Comparison of ENCODE assay signal across 20 mouse cellular contexts in the genomic region with DNA sequence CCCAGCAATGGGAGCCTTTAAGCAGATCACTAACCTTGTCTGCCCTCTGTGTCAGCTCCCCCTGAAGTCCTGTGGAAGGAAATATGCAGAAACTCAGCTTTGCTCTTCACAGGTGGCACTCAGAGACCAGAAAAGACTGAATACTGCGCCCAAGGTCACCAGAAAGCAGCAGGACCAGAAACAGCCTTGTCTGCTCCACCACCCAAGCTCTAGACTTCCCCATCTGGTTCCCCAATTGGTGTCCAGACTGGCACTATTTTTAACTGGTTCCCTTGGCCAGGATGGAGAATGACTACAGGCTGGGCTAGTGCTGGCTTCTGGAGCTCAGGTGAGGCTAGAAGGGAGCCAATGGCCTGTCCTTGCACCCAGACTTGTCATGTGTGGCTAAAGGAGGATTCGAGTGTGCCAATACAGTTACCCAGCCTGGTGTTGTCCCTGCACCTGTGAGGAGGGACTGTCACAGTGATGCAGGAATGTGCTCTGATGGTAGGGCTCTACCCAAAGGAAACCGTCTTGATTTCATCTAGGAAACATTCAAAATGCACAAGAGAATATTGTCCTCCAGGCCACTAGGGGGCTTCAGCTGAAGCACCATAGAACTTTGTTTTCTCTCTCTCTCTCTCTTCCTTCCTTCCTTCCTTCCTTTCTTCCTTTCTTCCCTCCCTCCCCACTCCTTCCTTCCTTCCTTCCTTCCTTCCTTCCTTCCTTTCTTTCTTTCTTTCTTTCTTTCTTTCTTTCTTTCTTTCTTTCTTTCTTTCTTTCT. TPM values are rescaled to one million over a fixed set of nuclear protein-coding genes. Genes with fewer than 3 reads are reported as not detected.
DNase-seq lines count a peak whose midpoint lies in the region; ATAC-seq and TF ChIP-seq lines count a peak whose summit lies in the region.
"Had no signal": no experiment of that assay in that cellular context is flagged by ENCODE, and none has a peak within 500 bp of the region (broad histone marks: within the 10 kb centered on the region; RNA-seq: fewer than 3 reads in every experiment).

No protein-coding gene starts in this region.

- H3K9me3 ChIP-seq in lung, embryonic 14.5 days (ENCODE audit: low read depth, low read length), result no peaks in the 10 kb centered on the region; the same call in 1 of the 2 replicates
- no peaks in the 10 kb centered on the region for H3K9me3 ChIP-seq in stomach, postnatal 0 days (ENCODE audit: control insufficient read depth, low read length)
- H3K9me3 ChIP-seq: hindbrain, embryonic 10.5 days; limb, embryonic 10.5 days; liver, embryonic 15.5 days; midbrain, embryonic 12.5 days; stomach, embryonic 15.5 days had no signal

- H3K27ac ChIP-seq in lung, embryonic 14.5 days (ENCODE audit: low read depth), result no peak overlapping the region
- no peak overlapping the region for H3K27ac ChIP-seq in stomach, postnatal 0 days (replicated peaks)
- H3K27ac ChIP-seq: hindbrain, embryonic 10.5 days; limb, embryonic 10.5 days; liver, embryonic 15.5 days; macrophage; midbrain, embryonic 12.5 days; stomach, embryonic 15.5 days had no signal

- WGBS in lung, embryonic 14.5 days, result 75% methylated on average over 3 of the region's 3 CpGs
- WGBS in stomach, postnatal 0 days, result 81% methylated on average over 3 of the region's 3 CpGs

- H3K4me2 ChIP-seq in lung, embryonic 14.5 days, result no peak overlapping the region
- no peak overlapping the region for H3K4me2 ChIP-seq in stomach, postnatal 0 days (replicated peaks; ENCODE audit: low read depth)
- H3K4me2 ChIP-seq: liver, embryonic 15.5 days; midbrain, embryonic 12.5 days; stomach, embryonic 15.5 days had no signal

- no peak overlapping the region for H3K9ac ChIP-seq in lung, embryonic 14.5 days
- H3K9ac ChIP-seq in stomach, postnatal 0 days (ENCODE audit: low read length), result no peak overlapping the region
- H3K9ac ChIP-seq: liver, embryonic 15.5 days; midbrain, embryonic 12.5 days; stomach, embryonic 15.5 days had no signal

- H3K36me3 ChIP-seq in lung, embryonic 14.5 days (ENCODE audit: insufficient read depth), result no peaks in the 10 kb centered on the region
- no peaks in the 10 kb centered on the region for H3K36me3 ChIP-seq in stomach, postnatal 0 days (ENCODE audit: control insufficient read depth, insufficient read depth, low read length)
- H3K36me3 ChIP-seq: hindbrain, embryonic 10.5 days; limb, embryonic 10.5 days; liver, embryonic 15.5 days; midbrain, embryonic 12.5 days; stomach, embryonic 15.5 days had no signal

- no peak overlapping the region for H3K4me3 ChIP-seq in lung, embryonic 14.5 days (ENCODE audit: low read depth, low read length)
- H3K4me3 ChIP-seq in stomach, postnatal 0 days (ENCODE audit: low read depth, low read length), result no peak overlapping the region
- H3K4me3 ChIP-seq: hindbrain, embryonic 10.5 days; limb, embryonic 10.5 days; liver, embryonic 15.5 days; midbrain, embryonic 12.5 days; stomach, embryonic 15.5 days had no signal

- no peak for ATAC-seq in lung, embryonic 14.5 days (ENCODE audit: insufficient read depth)
- ATAC-seq in stomach, postnatal 0 days (ENCODE audit: low FRiP score, low TSS enrichment), result no peak
- ATAC-seq: Patski had no signal

- TF ChIP-seq EP300 in stomach, postnatal 0 days (optimal IDR thresholded peaks at IDR 0.05), result no peak

- H3K27me3 ChIP-seq in lung, embryonic 14.5 days (ENCODE audit: insufficient read depth, low read length), result no peaks in the 10 kb centered on the region
- no peaks in the 10 kb centered on the region for H3K27me3 ChIP-seq in stomach, postnatal 0 days (ENCODE audit: control insufficient read depth, insufficient read depth, low read length)
- H3K27me3 ChIP-seq: liver, embryonic 15.5 days; midbrain, embryonic 12.5 days; Patski; stomach, embryonic 15.5 days had no signal

- TF ChIP-seq CTCF in lung, embryonic 14.5 days (IDR thresholded peaks at IDR 0.05; ENCODE audit: low read depth), result peak; percentile 37; the same call in 1 of the 2 replicates
- TF ChIP-seq CTCF in stomach, postnatal 0 days (IDR thresholded peaks at IDR 0.05; ENCODE audit: low read depth), result peak; percentile 46

- H3K4me1 ChIP-seq in lung, embryonic 14.5 days (ENCODE audit: insufficient read depth), result no peaks in the 10 kb centered on the region
- no peaks in the 10 kb centered on the region; the same call in 1 of the 2 replicates for H3K4me1 ChIP-seq in stomach, postnatal 0 days (replicated peaks; ENCODE audit: control insufficient read depth, insufficient read depth)
- H3K4me1 ChIP-seq: hindbrain, embryonic 10.5 days; limb, embryonic 10.5 days; liver, embryonic 15.5 days; midbrain, embryonic 12.5 days had no signal

- DNase-seq in heart, adult 11 months, result peak; percentile 87
- DNase-seq in heart, adult 9 months (ENCODE audit: low spot score in 2 of 2), result no peak
- no peak for DNase-seq in lung, embryonic 14.5 days
- DNase-seq in lung, adult 18-20 months, result no peak
- peak; percentile 31 for DNase-seq in R1 (ENCODE audit: low read depth, low spot score)
- DNase-seq in stomach, postnatal 0 days (ENCODE audit: low spot score), result no peak
- no peak for DNase-seq in ovary, adult 18-20 months (ENCODE audit: low spot score)
- DNase-seq: cerebellum, adult 11 months; gastrocnemius, postnatal 36 days; kidney, adult 11 months; kidney, postnatal 4 days; layer of hippocampus, postnatal 36 days; thymus, postnatal 36 days had no signal

RNA-seq across cellular contexts. Expression of a gene that starts 38.1 kb away (rescaled TPM):
- 4.0 and 5.1 TPM in 2 replicates for polyA plus RNA-seq in lung, embryonic 14.5 days (2014; fragmentation: Nextera tagmentation; extraction: Ambion mirVana)
- polyA plus RNA-seq in stomach, postnatal 0 days (2015; fragmentation: Nextera tagmentation; extraction: Ambion mirVana), result 0.67 and 0.94 TPM in 2 replicates

Comparison
In these comparisons a context has a peak if more than half of its experiments do, and no peak if none do; other contexts are left out.
1. DNase-seq: peak in heart, adult 11 months (single experiment) and R1 (single experiment); none in heart, adult 9 months (0 of 2), lung, embryonic 14.5 days (single experiment), lung, adult 18-20 months (0 of 2), stomach, postnatal 0 days (single experiment) and ovary, adult 18-20 months (single experiment).